Mouse (Mus musculus): ENCODE data around the gene Lpp. TPM values are rescaled to one million over a fixed set of nuclear protein-coding genes. Genes with fewer than 3 reads are reported as not detected.

The Lpp gene
- polyA plus RNA-seq, 1 experiment from 2014 or later, result 107 TPM

GRCm38 (mm10) chr16:24495461-24495860, 102.2 kb downstream of the Lpp start:
- no peak overlapping the region for H3K4me3 ChIP-seq (ENCODE audit: low read depth, low read length)
- H3K4me2 ChIP-seq (replicated peaks; ENCODE audit: low read depth, low read length), result no peak overlapping the region
- no peaks in the 10 kb centered on the region for H3K9me3 ChIP-seq (ENCODE audit: control insufficient read depth, low read depth, low read length)
- H3K27ac ChIP-seq (ENCODE audit: low read length), result no peak overlapping the region
- H3K4me1 ChIP-seq (ENCODE audit: control insufficient read depth, insufficient read depth, low read length), result peaks cover 26% of the 10 kb centered on the region
- no peak for ATAC-seq (ENCODE audit: insufficient number of reproducible peaks, insufficient read depth, low FRiP score, low read depth)
- H3K36me3 ChIP-seq (ENCODE audit: control insufficient read depth, insufficient read depth, low read length), result no peaks in the 10 kb centered on the region
- 83% methylated on average over 4 of the region's 4 CpGs for WGBS
- no peak overlapping the region for H3K9ac ChIP-seq (replicated peaks; ENCODE audit: low read depth, low read length)
- no peaks in the 10 kb centered on the region for H3K27me3 ChIP-seq (ENCODE audit: control insufficient read depth, insufficient read depth, low read length)

- H3K4me3 ChIP-seq (ENCODE audit: low read depth, low read length), result no peak overlapping the region
- no peak for ATAC-seq (ENCODE audit: insufficient number of reproducible peaks, insufficient read depth, low FRiP score, low read depth)
- no peak overlapping the region for H3K27ac ChIP-seq (ENCODE audit: low read length)
- H3K9me3 ChIP-seq (ENCODE audit: control insufficient read depth, low read depth, low read length), result no peaks in the 10 kb centered on the region
- 60% methylated on average over 7 of the region's 7 CpGs for WGBS
- H3K27me3 ChIP-seq (ENCODE audit: control insufficient read depth, insufficient read depth, low read length), result no peaks in the 10 kb centered on the region
- no peak overlapping the region for H3K4me2 ChIP-seq (replicated peaks; ENCODE audit: low read depth, low read length)
- H3K9ac ChIP-seq (replicated peaks; ENCODE audit: low read depth, low read length), result no peak overlapping the region
- H3K36me3 ChIP-seq (ENCODE audit: control insufficient read depth, insufficient read depth, low read length), result no peaks in the 10 kb centered on the region
- peaks cover 14% of the 10 kb centered on the region for H3K4me1 ChIP-seq (ENCODE audit: control insufficient read depth, insufficient read depth, low read length)
Measured at GRCm38 (mm10) chr16:24496635-24497034, 103.3 kb downstream of the Lpp start.

- no peak overlapping the region for H3K4me2 ChIP-seq (replicated peaks; ENCODE audit: low read depth, low read length)
- no peak overlapping the region for H3K9ac ChIP-seq (replicated peaks; ENCODE audit: low read depth, low read length)
- H3K4me1 ChIP-seq (ENCODE audit: control insufficient read depth, insufficient read depth, low read length), result peaks cover 7% of the 10 kb centered on the region; the same call in 1 of the 2 replicates
- WGBS, result 96% methylated on average over 2 of the region's 2 CpGs
- no peak for ATAC-seq (ENCODE audit: insufficient number of reproducible peaks, insufficient read depth, low FRiP score, low read depth)
- no peak overlapping the region for H3K4me3 ChIP-seq (ENCODE audit: low read depth, low read length)
- no peaks in the 10 kb centered on the region for H3K9me3 ChIP-seq (ENCODE audit: control insufficient read depth, low read depth, low read length)
- no peak overlapping the region for H3K27ac ChIP-seq (ENCODE audit: low read length)
- H3K27me3 ChIP-seq (ENCODE audit: control insufficient read depth, insufficient read depth, low read length), result no peaks in the 10 kb centered on the region
- no peaks in the 10 kb centered on the region for H3K36me3 ChIP-seq (ENCODE audit: control insufficient read depth, insufficient read depth, low read length)
Measured at GRCm38 (mm10) chr16:24497413-24497812, 104.1 kb downstream of the Lpp start.

- 0 out of 2 replicates have a peak, but pooled peaks cover 2% of the 10 kb centered on the region for H3K4me1 ChIP-seq (ENCODE audit: control insufficient read depth, insufficient read depth, low read length)
- no peak overlapping the region for H3K9ac ChIP-seq (replicated peaks; ENCODE audit: low read depth, low read length)
- H3K4me2 ChIP-seq (replicated peaks; ENCODE audit: low read depth, low read length), result no peak overlapping the region
- H3K27ac ChIP-seq (ENCODE audit: low read length), result no peak overlapping the region
- no peaks in the 10 kb centered on the region for H3K27me3 ChIP-seq (ENCODE audit: control insufficient read depth, insufficient read depth, low read length)
- WGBS, result 73% methylated on average over 5 of the region's 5 CpGs
- H3K9me3 ChIP-seq (ENCODE audit: control insufficient read depth, low read depth, low read length), result no peaks in the 10 kb centered on the region
- H3K4me3 ChIP-seq (ENCODE audit: low read depth, low read length), result no peak overlapping the region
- no peak for ATAC-seq (ENCODE audit: insufficient number of reproducible peaks, insufficient read depth, low FRiP score, low read depth)
- H3K36me3 ChIP-seq (ENCODE audit: control insufficient read depth, insufficient read depth, low read length), result no peaks in the 10 kb centered on the region
Measured at GRCm38 (mm10) chr16:24498103-24498659, 104.9 kb downstream of the Lpp start.

- H3K9ac ChIP-seq (replicated peaks; ENCODE audit: low read depth, low read length), result no peak overlapping the region
- no peak overlapping the region for H3K4me3 ChIP-seq (ENCODE audit: low read depth, low read length)
- H3K27ac ChIP-seq (ENCODE audit: low read length), result no peak overlapping the region
- no peaks in the 10 kb centered on the region for H3K9me3 ChIP-seq (ENCODE audit: control insufficient read depth, low read depth, low read length)
- H3K4me2 ChIP-seq (replicated peaks; ENCODE audit: low read depth, low read length), result no peak overlapping the region
- H3K36me3 ChIP-seq (ENCODE audit: control insufficient read depth, insufficient read depth, low read length), result no peaks in the 10 kb centered on the region
- no peak for ATAC-seq (ENCODE audit: insufficient number of reproducible peaks, insufficient read depth, low FRiP score, low read depth)
- H3K4me1 ChIP-seq (ENCODE audit: control insufficient read depth, insufficient read depth, low read length), result 0 out of 2 replicates have a peak, but pooled peaks cover 2% of the 10 kb centered on the region
- 74% methylated on average over 6 of the region's 6 CpGs for whole genome bisulfite sequencing
- no peaks in the 10 kb centered on the region for H3K27me3 ChIP-seq (ENCODE audit: control insufficient read depth, insufficient read depth, low read length)
Measured at GRCm38 (mm10) chr16:24501197-24501596, 107.9 kb downstream of the Lpp start.

GRCm38 (mm10) chr16:24501628-24502294, 108.5 kb downstream of the Lpp start:
- H3K4me3 ChIP-seq (ENCODE audit: low read depth, low read length), result no peak overlapping the region
- no peak for ATAC-seq (ENCODE audit: insufficient number of reproducible peaks, insufficient read depth, low FRiP score, low read depth)
- no peaks in the 10 kb centered on the region for H3K27me3 ChIP-seq (ENCODE audit: control insufficient read depth, insufficient read depth, low read length)
- H3K27ac ChIP-seq (ENCODE audit: low read length), result no peak overlapping the region
- H3K4me1 ChIP-seq (ENCODE audit: control insufficient read depth, insufficient read depth, low read length), result 0 out of 2 replicates have a peak, but pooled peaks cover 2% of the 10 kb centered on the region
- no peaks in the 10 kb centered on the region for H3K9me3 ChIP-seq (ENCODE audit: control insufficient read depth, low read depth, low read length)
- no peak overlapping the region for H3K9ac ChIP-seq (replicated peaks; ENCODE audit: low read depth, low read length)
- WGBS, result 71% methylated on average over 11 of the region's 11 CpGs
- H3K36me3 ChIP-seq (ENCODE audit: control insufficient read depth, insufficient read depth, low read length), result no peaks in the 10 kb centered on the region
- H3K4me2 ChIP-seq (replicated peaks; ENCODE audit: low read depth, low read length), result no peak overlapping the region

GRCm38 (mm10) chr16:24502295-24502823, 109.1 kb downstream of the Lpp start:
- Histone ChIP-seq H3K36me3 (ENCODE audit: control insufficient read depth, insufficient read depth, low read length) (no peaks in the 10 kb centered on the region), H3K9me3 (ENCODE audit: control insufficient read depth, low read depth, low read length) (no peaks in the 10 kb centered on the region)
- 79% methylated on average over 3 of the region's 3 CpGs for WGBS

GRCm38 (mm10) chr16:24504838-24505605, 111.7 kb downstream of the Lpp start:
- Histone ChIP-seq H3K9me3 (ENCODE audit: control insufficient read depth, low read depth, low read length) (no peaks in the 10 kb centered on the region), H3K9ac (replicated peaks; ENCODE audit: low read depth, low read length) (no peak overlapping the region), H3K4me2 (replicated peaks; ENCODE audit: low read depth, low read length) (no peak overlapping the region), H3K4me3 (ENCODE audit: low read depth, low read length) (no peak overlapping the region), H3K27ac (ENCODE audit: low read length) (no peak overlapping the region), H3K4me1 (ENCODE audit: control insufficient read depth, insufficient read depth, low read length) (0 out of 2 replicates have a peak, but pooled peaks cover 2% of the 10 kb centered on the region), H3K27me3 (ENCODE audit: control insufficient read depth, insufficient read depth, low read length) (no peaks in the 10 kb centered on the region), H3K36me3 (ENCODE audit: control insufficient read depth, insufficient read depth, low read length) (no peaks in the 10 kb centered on the region)
- WGBS, result 52% methylated on average over 7 of the region's 7 CpGs
- no peak for ATAC-seq (ENCODE audit: insufficient number of reproducible peaks, insufficient read depth, low FRiP score, low read depth)

More at GRCm38 (mm10) chr16:24502295-24502823, 109.1 kb downstream of the Lpp start:
- H3K9ac ChIP-seq (replicated peaks; ENCODE audit: low read depth, low read length), result no peak overlapping the region
- 0 out of 2 replicates have a peak, but pooled peaks cover 2% of the 10 kb centered on the region for H3K4me1 ChIP-seq (ENCODE audit: control insufficient read depth, insufficient read depth, low read length)
- no peak overlapping the region for H3K4me3 ChIP-seq (ENCODE audit: low read depth, low read length)
- H3K4me2 ChIP-seq (replicated peaks; ENCODE audit: low read depth, low read length), result no peak overlapping the region
- H3K27ac ChIP-seq (ENCODE audit: low read length), result no peak overlapping the region
- no peak for ATAC-seq (ENCODE audit: insufficient number of reproducible peaks, insufficient read depth, low FRiP score, low read depth)
- H3K27me3 ChIP-seq (ENCODE audit: control insufficient read depth, insufficient read depth, low read length), result no peaks in the 10 kb centered on the region
